Mouse (Mus musculus): Measurements from ENCODE around the gene 4933415F23Rik.
"Not testable (repeated sequence)": the region's sequence is repeated elsewhere in the genome, so short reads cannot be mapped to it uniquely, and the experiment has no call there.

4933415F23Rik gene

GRCm38 (mm10) chr1:23102021-23102420, at the start of gene 4933415F23Rik:
Gene 4933415F23Rik, minus strand, starts transcription at chr1:23102253.
- H3K27me3 ChIP-seq (ENCODE audit: control insufficient read depth, insufficient read depth, low read length, poor library complexity, severe bottlenecking) = no peaks in the 10 kb centered on the region
- DNase-seq (ENCODE audit: low read depth, low spot score) = no peak
- no peaks in the 10 kb centered on the region for H3K36me3 ChIP-seq (ENCODE audit: control insufficient read depth, insufficient read depth, low read length, poor library complexity, severe bottlenecking)

- Histone ChIP-seq H3K36me3 (ENCODE audit: control insufficient read depth, insufficient read depth, low read length, poor library complexity, severe bottlenecking) (no peaks in the 10 kb centered on the region), H3K27me3 (ENCODE audit: control insufficient read depth, insufficient read depth, low read length, poor library complexity, severe bottlenecking) (no peaks in the 10 kb centered on the region)
- no peak for DNase-seq (ENCODE audit: low read depth, low spot score)
Measured at GRCm38 (mm10) chr1:23151722-23152121, 49.7 kb upstream of the 4933415F23Rik start.

GRCm38 (mm10) chr1:23146198-23146873, 44.3 kb upstream of the 4933415F23Rik start:
- no peaks in the 10 kb centered on the region for H3K36me3 ChIP-seq (ENCODE audit: control insufficient read depth, insufficient read depth, low read length, poor library complexity, severe bottlenecking)
- no peaks in the 10 kb centered on the region for H3K27me3 ChIP-seq (ENCODE audit: control insufficient read depth, insufficient read depth, low read length, poor library complexity, severe bottlenecking)
- DNase-seq (ENCODE audit: low read depth, low spot score) = no peak

- Histone ChIP-seq H3K27me3 (ENCODE audit: control insufficient read depth, insufficient read depth, low read length, poor library complexity, severe bottlenecking) (no peaks in the 10 kb centered on the region), H3K36me3 (ENCODE audit: control insufficient read depth, insufficient read depth, low read length, poor library complexity, severe bottlenecking) (no peaks in the 10 kb centered on the region)
- no peak for DNase-seq (ENCODE audit: low read depth, low spot score)
Measured at GRCm38 (mm10) chr1:23141121-23141811, 39.2 kb upstream of the 4933415F23Rik start.

- not testable (repeated sequence) for H3K27me3 ChIP-seq (ENCODE audit: control insufficient read depth, insufficient read depth, low read length, poor library complexity, severe bottlenecking); H3K36me3 ChIP-seq (ENCODE audit: control insufficient read depth, insufficient read depth, low read length, poor library complexity, severe bottlenecking); DNase-seq (ENCODE audit: low read depth, low spot score)
Measured at GRCm38 (mm10) chr1:23140530-23140929, 38.5 kb upstream of the 4933415F23Rik start.

DNA sequence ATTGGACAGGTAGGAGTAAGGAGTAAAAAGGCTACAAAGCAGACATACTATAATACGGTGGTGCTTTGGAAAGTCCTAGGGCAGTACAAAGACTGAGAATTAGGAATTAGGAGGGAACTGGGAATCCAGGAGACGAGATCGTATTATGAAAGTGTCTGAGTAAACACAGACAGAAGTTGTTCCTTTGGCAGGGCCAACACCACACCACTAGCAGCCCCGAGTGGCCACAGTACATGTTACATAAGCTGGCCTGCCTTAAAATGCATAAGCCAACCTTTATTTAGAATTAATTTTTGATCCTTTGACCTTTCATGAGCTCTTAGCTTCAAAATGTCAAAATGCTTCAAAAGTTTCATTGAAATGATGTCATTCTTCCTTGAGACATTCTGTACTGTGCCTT, 18.8 kb upstream of the 4933415F23Rik start:
- no peaks in the 10 kb centered on the region for H3K36me3 ChIP-seq (ENCODE audit: control insufficient read depth, insufficient read depth, low read length, poor library complexity, severe bottlenecking)
- no peaks in the 10 kb centered on the region for H3K27me3 ChIP-seq (ENCODE audit: control insufficient read depth, insufficient read depth, low read length, poor library complexity, severe bottlenecking)

GRCm38 (mm10) chr1:23119406-23119805, 17.4 kb upstream of the 4933415F23Rik start:
- DNase-seq (ENCODE audit: low read depth, low spot score) = no peak
- Histone ChIP-seq H3K27me3 (ENCODE audit: control insufficient read depth, insufficient read depth, low read length, poor library complexity, severe bottlenecking) (no peaks in the 10 kb centered on the region), H3K36me3 (ENCODE audit: control insufficient read depth, insufficient read depth, low read length, poor library complexity, severe bottlenecking) (no peaks in the 10 kb centered on the region)

More for the DNA sequence above, 18.8 kb upstream of the 4933415F23Rik start:
- no peak for DNase-seq (ENCODE audit: low read depth, low spot score)

DNA sequence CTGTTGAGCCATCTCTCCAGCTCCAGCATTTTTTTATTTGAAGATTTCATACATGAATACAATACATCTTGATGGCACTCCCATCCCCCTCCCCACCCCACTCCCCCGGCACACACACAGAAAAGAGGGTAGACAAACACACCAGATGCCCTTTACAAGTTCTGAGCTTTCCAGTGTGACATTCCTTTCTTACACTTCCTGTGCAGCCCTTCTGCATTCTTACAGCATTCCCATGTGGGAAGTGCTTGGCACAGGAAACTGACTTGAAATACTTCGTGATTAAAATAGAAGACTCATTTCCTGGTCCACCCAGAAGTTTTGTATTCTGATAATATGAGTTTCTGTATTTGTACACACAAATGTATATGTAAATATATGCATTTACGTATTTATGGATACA, 15.4 kb upstream of the 4933415F23Rik start:
- no peak for DNase-seq (ENCODE audit: low read depth, low spot score)
- Histone ChIP-seq H3K27me3 (ENCODE audit: control insufficient read depth, insufficient read depth, low read length, poor library complexity, severe bottlenecking) (no peaks in the 10 kb centered on the region), H3K36me3 (ENCODE audit: control insufficient read depth, insufficient read depth, low read length, poor library complexity, severe bottlenecking) (no peaks in the 10 kb centered on the region)

DNA sequence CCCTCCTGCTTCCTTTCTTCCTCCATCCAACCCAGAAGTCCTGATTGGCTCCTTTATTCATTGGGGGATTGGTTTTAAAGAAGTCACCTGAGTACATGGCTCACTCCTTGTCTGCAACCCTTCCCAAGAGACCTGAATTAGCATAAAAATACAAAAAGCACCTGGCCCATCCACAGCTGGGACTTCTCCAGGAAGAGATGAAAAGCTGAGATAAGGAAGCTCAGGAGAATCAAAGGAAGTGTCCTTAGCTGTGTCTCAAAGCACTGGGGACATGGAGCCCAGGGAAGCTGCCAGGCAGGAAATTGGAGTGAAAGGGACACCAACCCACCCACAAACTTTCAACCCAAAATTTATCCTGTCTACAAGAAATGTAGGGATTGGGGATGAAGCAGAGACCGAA, 7.1 kb upstream of the 4933415F23Rik start:
- no peaks in the 10 kb centered on the region for H3K27me3 ChIP-seq (ENCODE audit: control insufficient read depth, insufficient read depth, low read length, poor library complexity, severe bottlenecking)
- DNase-seq (ENCODE audit: low read depth, low spot score) = no peak
- H3K36me3 ChIP-seq (ENCODE audit: control insufficient read depth, insufficient read depth, low read length, poor library complexity, severe bottlenecking) = no peaks in the 10 kb centered on the region

GRCm38 (mm10) chr1:23102881-23103280, 828 bp upstream of the 4933415F23Rik start:
- Histone ChIP-seq H3K36me3 (ENCODE audit: control insufficient read depth, insufficient read depth, low read length, poor library complexity, severe bottlenecking) (no peaks in the 10 kb centered on the region), H3K27me3 (ENCODE audit: control insufficient read depth, insufficient read depth, low read length, poor library complexity, severe bottlenecking) (no peaks in the 10 kb centered on the region)
- DNase-seq (ENCODE audit: low read depth, low spot score) = no peak

GRCm38 (mm10) chr1:23099791-23100190, 2.3 kb downstream of the 4933415F23Rik start:
- H3K36me3 ChIP-seq (ENCODE audit: control insufficient read depth, insufficient read depth, low read length, poor library complexity, severe bottlenecking) = no peaks in the 10 kb centered on the region
- DNase-seq (ENCODE audit: low read depth, low spot score) = no peak
- no peaks in the 10 kb centered on the region for H3K27me3 ChIP-seq (ENCODE audit: control insufficient read depth, insufficient read depth, low read length, poor library complexity, severe bottlenecking)

DNA sequence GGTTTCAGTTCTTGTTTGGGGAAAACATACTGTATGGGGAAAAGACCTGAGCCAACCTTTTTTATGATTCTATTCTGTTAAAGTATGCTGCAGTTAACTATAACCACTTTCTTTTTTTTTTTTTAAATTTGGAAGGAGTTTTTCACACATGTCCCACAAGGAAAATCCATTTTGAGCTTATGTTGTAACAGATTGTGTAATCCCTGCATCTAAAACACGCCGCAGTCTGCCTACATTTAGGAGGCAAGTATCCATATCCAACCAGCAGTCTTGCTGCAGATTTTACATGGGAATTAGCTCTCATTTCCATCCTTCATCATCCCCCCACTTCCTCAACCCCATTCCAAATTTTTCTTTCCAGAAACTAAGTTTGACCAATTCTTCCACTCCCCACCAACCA, 3.6 kb downstream of the 4933415F23Rik start:
- Histone ChIP-seq H3K27me3 (ENCODE audit: control insufficient read depth, insufficient read depth, low read length, poor library complexity, severe bottlenecking) (no peaks in the 10 kb centered on the region), H3K36me3 (ENCODE audit: control insufficient read depth, insufficient read depth, low read length, poor library complexity, severe bottlenecking) (no peaks in the 10 kb centered on the region)
- DNase-seq (ENCODE audit: low read depth, low spot score) = no peak

DNA sequence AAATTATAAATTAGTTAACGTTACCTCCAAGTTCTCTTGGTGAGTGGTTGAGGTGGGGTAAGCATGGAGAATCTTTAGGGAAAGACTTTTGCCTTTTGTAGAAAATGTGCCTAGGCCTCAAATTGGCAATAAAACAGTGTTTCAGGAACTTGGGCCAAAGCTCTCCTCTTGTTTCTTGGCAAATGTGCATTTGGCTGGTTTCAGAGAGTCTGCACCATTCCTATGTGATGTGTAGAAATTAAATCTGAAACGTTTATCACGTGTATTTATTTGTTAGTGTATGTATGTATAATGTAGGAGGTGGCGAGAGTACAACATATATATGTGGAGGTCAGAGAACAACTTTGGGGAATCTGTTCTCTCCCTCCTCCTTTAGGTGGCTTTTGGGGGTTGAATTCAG, 4.1 kb downstream of the 4933415F23Rik start:
- no peak for DNase-seq (ENCODE audit: low read depth, low spot score)
- Histone ChIP-seq H3K27me3 (ENCODE audit: control insufficient read depth, insufficient read depth, low read length, poor library complexity, severe bottlenecking) (no peaks in the 10 kb centered on the region), H3K36me3 (ENCODE audit: control insufficient read depth, insufficient read depth, low read length, poor library complexity, severe bottlenecking) (no peaks in the 10 kb centered on the region)

DNA sequence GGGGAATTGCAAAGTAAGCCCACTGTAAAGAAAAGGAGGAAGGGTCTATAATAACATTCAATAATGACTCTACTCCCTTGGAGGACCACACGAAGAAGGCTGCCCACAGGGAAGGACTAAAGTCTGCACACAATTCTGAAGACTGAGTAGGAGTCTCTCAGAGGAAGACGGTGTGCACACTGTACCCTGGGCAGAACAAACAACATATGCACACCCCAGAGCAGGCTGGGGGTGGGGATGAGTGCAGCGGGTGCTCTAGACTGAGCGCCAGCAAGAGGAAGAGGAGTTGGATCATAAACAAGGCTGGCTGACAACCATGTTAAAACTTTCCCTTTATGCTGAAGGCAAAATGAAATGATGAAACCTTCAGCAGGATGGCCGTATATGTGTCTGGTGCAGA, 34.3 kb downstream of the 4933415F23Rik start:
- no peaks in the 10 kb centered on the region for H3K36me3 ChIP-seq (ENCODE audit: control insufficient read depth, insufficient read depth, low read length, poor library complexity, severe bottlenecking)
- DNase-seq (ENCODE audit: low read depth, low spot score) = no peak
- H3K27me3 ChIP-seq (ENCODE audit: control insufficient read depth, insufficient read depth, low read length, poor library complexity, severe bottlenecking) = no peaks in the 10 kb centered on the region

- Histone ChIP-seq H3K27me3 (ENCODE audit: control insufficient read depth, insufficient read depth, low read length, poor library complexity, severe bottlenecking) (no peaks in the 10 kb centered on the region), H3K36me3 (ENCODE audit: control insufficient read depth, insufficient read depth, low read length, poor library complexity, severe bottlenecking) (no peaks in the 10 kb centered on the region)
- no peak for DNase-seq (ENCODE audit: low read depth, low spot score)
Measured at GRCm38 (mm10) chr1:23064717-23065475, 37.2 kb downstream of the 4933415F23Rik start.
